Mouse (Mus musculus) brain, adult 2 months (tissue): Measurements from ENCODE around the gene Pcnx2.

Experiments
- DNase-seq: peaks from one replicate; pipeline ENCODE4 v3.0.0; 2011; ENCODE audit warnings: low read depth, low spot score

Pcnx2 gene

DNA sequence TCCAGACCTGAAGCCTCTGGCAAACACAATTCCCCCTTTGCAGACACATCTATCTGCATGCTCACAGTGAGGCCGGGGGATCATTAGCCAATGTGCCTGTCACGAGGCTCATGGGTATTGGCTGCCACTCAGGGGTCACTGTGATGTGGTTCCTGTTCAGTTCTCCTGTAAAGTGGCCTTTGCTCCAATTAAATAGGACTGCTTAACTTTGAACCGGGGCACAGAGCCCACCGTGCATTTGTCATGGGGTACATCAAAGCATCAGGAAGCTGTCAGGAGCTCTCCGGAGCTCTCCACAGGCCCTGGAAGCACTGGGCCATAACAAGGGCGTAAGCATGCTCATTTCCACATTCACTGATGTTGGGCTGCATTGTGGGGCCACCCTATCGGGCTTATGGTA, 181.5 kb downstream of the Pcnx2 start:
- DNase-seq = no peak

DNA sequence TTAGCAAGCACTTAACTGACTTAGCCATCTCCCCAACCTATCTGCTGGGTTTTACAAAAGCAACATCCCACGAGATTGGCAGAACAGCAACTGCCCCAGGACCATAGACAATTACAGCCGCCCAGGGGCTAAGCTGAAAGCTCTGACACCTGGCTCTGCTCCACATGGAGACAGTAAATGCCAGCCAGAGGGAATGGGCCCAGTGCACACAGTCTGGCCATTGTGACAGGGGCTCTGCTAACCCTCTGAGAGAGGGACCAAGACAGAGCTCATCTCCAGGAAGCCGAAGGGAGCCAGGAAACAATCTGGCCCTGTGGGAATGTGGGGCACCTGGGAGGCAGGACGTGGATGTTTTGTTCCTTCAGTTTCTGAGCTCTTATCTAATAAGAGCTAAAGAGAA, 181.9 kb downstream of the Pcnx2 start:
- DNase-seq = no peak

DNA sequence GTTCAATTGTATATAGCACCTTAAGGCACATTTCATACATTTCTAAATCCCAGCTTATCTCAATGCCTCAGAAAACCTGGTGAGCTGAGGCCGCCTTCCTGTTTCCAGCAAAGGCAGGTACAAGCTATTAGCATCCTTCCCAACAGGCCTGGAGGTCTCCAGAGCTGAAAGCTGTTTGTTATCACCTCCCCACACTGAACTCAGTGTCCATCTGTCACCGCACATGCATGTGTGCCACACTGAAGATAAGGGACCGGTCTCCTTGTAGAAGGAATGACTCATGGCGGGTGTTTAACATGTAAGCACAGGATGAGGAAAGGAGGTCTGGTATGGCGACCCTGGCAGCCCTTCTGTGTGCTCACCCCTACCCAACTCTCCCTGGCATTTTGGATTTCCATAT, 186.6 kb downstream of the Pcnx2 start:
- no peak for DNase-seq

DNA sequence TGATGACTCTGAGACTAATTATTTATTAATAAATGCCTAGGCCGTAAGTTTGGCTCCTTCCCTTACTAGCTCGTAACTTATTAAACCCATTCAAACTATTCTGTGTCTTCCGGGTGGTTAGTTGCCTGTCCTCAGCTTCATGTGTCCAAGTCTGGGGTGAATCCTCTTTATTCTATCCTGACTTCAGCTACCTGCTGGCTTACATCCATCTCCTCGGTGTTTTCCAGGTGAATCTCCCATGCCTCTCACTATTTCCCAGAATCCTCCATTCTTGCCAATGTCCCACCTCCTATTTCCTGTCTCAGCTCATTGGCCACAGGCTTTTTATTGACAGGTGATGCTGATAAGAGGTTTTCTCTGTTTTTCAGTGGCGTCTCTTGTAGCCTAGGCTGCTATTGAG, 188.9 kb downstream of the Pcnx2 start:
- DNase-seq = no peak

DNA sequence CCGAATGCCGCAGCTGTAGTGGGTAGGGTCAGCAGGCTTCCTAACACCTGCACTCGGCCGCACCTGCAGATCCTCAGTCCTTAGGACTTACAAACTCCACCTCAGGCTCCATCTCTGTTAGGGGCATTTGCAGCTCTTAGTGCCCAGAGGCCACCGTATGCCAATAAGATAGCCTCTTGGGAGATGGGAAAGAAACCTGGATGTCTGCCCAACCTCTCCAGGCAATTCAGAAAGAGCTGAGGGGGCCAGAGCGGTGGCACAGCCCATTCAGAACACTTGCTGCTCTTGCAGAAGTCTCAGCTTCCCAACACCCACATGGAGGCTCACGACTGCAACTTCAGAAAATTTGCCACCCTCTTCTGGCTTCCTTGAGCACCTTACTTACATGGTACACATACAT, 192.3 kb downstream of the Pcnx2 start:
- DNase-seq = no peak

DNA sequence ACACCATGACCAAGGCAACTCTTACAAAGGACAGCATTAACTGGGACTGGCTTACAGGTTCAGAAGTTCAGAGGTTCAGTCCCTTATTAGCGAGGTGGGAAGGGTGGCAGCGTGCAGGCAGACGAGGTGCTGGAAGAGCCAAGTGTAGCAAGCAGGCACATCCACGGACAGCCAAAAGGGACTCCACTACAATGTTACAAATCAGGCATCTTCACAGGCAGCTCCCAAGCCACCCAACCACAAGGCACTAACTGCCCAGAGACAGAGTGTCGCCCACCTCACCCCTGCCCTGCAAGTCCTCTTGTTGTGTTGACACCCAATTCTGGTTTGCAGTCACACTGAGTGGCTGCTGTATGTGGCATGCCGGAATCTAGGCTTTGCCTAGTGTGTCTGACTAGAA, 193.7 kb downstream of the Pcnx2 start:
- no peak for DNase-seq

DNA sequence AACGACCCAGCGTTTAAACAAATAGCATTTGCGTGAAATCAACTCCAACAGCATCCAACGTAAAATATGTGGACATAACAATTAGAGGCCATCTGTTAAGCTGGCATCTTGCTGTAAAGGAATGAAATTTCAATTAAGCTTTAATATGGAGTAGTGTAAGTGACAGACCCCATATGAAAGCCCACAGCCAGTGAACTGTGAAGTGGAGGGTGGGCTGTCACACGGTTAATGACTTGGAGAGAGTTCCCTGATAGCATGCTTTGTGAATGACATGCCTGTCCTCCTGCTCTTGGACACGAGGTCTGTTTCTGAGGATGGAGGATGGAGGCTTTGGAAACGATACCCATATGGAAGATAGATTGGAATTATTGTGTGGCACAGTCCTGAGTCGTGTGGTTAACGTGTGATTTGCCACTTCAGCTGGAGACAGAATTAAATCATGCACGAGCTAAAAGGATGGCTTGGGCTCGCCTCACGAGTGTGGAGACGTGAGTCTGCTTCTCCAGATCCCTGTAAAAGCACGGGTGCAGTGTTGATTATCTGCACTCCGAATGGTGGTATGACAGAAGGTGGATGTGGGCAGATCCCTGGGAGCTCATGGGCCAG, 195.1 kb downstream of the Pcnx2 start:
- DNase-seq = no peak
